In genomic region chr15:100422476-100422875, GRCm38 (mm10) we compare ENCODE assay signal across 9 mouse cellular contexts. TPM values are rescaled to one million over a fixed set of nuclear protein-coding genes. Genes with fewer than 3 reads are reported as not detected.
DNase-seq lines count a peak whose midpoint lies in the region; ATAC-seq and TF ChIP-seq lines count a peak whose summit lies in the region.
"Had no signal": no experiment of that assay in that cellular context is flagged by ENCODE, and none has a peak within 500 bp of the region (broad histone marks: within the 10 kb centered on the region; RNA-seq: fewer than 3 reads in every experiment).

No protein-coding gene starts in this region.

- peak overlapping the region; percentile 96 for H3K4me3 ChIP-seq in gastrocnemius, adult 2 months
- peak overlapping the region; percentile 90 for H3K4me3 ChIP-seq in hindbrain, embryonic 10.5 days
- peak overlapping the region; percentile 72 for H3K4me3 ChIP-seq in lung, postnatal 0 days (ENCODE audit: low read depth, low read length)

- no peak for TF ChIP-seq EP300 in lung, postnatal 0 days (IDR thresholded peaks at IDR 0.05)

- peak overlapping the region; percentile 95 for H3K4me2 ChIP-seq in lung, postnatal 0 days (replicated peaks; ENCODE audit: low read depth, low read length)

- peaks cover 51% of the 10 kb centered on the region for H3K4me1 ChIP-seq in hindbrain, embryonic 10.5 days (replicated peaks)
- H3K4me1 ChIP-seq in lung, postnatal 0 days (ENCODE audit: insufficient read depth, low read depth, low read length), result peaks cover 10% of the 10 kb centered on the region; the same call in 1 of the 2 replicates

- H3K27ac ChIP-seq in gastrocnemius, adult 2 months, result peak overlapping the region; percentile 93
- peak overlapping the region; percentile 92 for H3K27ac ChIP-seq in hindbrain, embryonic 10.5 days
- peak overlapping the region; percentile 62; the same call in 1 of the 2 replicates for H3K27ac ChIP-seq in lung, postnatal 0 days (ENCODE audit: low read length)

- TF ChIP-seq CTCF in gastrocnemius, adult 2 months (IDR thresholded peaks at IDR 0.05), result no peak
- no peak for TF ChIP-seq CTCF in lung, postnatal 0 days (IDR thresholded peaks at IDR 0.05)

- ATAC-seq in lung, postnatal 0 days, result peak; percentile 42
- no peak for ATAC-seq in inflammation-experienced regulatory T-cells, adult 6 months

- no peaks in the 10 kb centered on the region for H3K9me3 ChIP-seq in hindbrain, embryonic 10.5 days
- H3K9me3 ChIP-seq in lung, postnatal 0 days (ENCODE audit: low read length), result no peaks in the 10 kb centered on the region

- H3K9ac ChIP-seq in lung, postnatal 0 days (replicated peaks; ENCODE audit: low read depth), result peak overlapping the region; percentile 78

- peaks cover 32% of the 10 kb centered on the region for H3K27me3 ChIP-seq in hindbrain, embryonic 10.5 days (ENCODE audit: insufficient read depth, poor library complexity, severe bottlenecking)
- H3K27me3 ChIP-seq in lung, postnatal 0 days (replicated peaks; ENCODE audit: insufficient read depth, low read length), result no peaks in the 10 kb centered on the region

- intact Hi-C loops in gastrocnemius, adult 2 months (cut with DNase I), result loop anchor here (5.0 kb wide), 1 partner anchor 35 kb away; no protein-coding TSS in a partner anchor

- H3K36me3 ChIP-seq in hindbrain, embryonic 10.5 days, result no peaks in the 10 kb centered on the region
- no peaks in the 10 kb centered on the region for H3K36me3 ChIP-seq in lung, postnatal 0 days (ENCODE audit: insufficient read depth, low read length)

- DNase-seq in gastrocnemius, adult 2 months, result peak; percentile 68
- no peak for DNase-seq in gastrocnemius, postnatal 10 days
- DNase-seq in thymus, postnatal 0 days (ENCODE audit: low spot score), result peak; percentile 36
- DNase-seq in thymus, adult 18-20 months, result no peak
- no peak for DNase-seq in hindbrain, embryonic 10.5 days (ENCODE audit: low spot score)
- peak; percentile 19 for DNase-seq in lung, postnatal 0 days (ENCODE audit: low spot score)
- DNase-seq in urinary bladder, postnatal 36 days (ENCODE audit: low spot score in 2 of 2), result no peak

- under 1% methylated on average over 44 of the region's 44 CpGs for WGBS in hindbrain, embryonic 10.5 days
- under 1% methylated on average over 36 of the region's 44 CpGs for WGBS in lung, postnatal 0 days

RNA-seq across cellular contexts. Expression of gene Gm5475, which starts 0.5 kb away (rescaled TPM):
- total RNA-seq in gastrocnemius, adult 2 months (2021), result not detected
- under 1 TPM in 1 of 2 experiments, not detected in 1; 0.18 TPM for total RNA-seq in gastrocnemius, postnatal 10 days (2021)
- polyA plus RNA-seq in thymus, postnatal 0 days (2015; fragmentation: Nextera tagmentation; extraction: Ambion mirVana), result 0.16 and 0.18 TPM in 2 replicates
- polyA plus RNA-seq in hindbrain, embryonic 10.5 days (2016; fragmentation: Nextera tagmentation; extraction: Ambion mirVana), result not detected in 2 replicates
- 0.11 and 0.12 TPM in 2 replicates for polyA plus RNA-seq in lung, postnatal 0 days (2015; fragmentation: Nextera tagmentation; extraction: Ambion mirVana)
- under 1 TPM in 2 of 3 experiments, not detected in 1; 0.26 to 0.49 TPM for polyA plus RNA-seq in inflammation-experienced regulatory T-cells, adult 6 months (2017; shearing (Covaris generic))
- total RNA-seq: left cerebral cortex, postnatal 25 days had no signal

RNA-seq across cellular contexts. Expression of gene Slc11a2, which starts 2.4 kb away (rescaled TPM):
- 10 to 100 TPM; 38.4 to 52.0 TPM for total RNA-seq in gastrocnemius, adult 2 months (2021)
- total RNA-seq in gastrocnemius, postnatal 10 days (2021), result 10 to 100 TPM; 23.3 to 31.9 TPM
- 23.8 and 27.3 TPM in 2 replicates for polyA plus RNA-seq in thymus, postnatal 0 days (2015; fragmentation: Nextera tagmentation; extraction: Ambion mirVana)
- 25.1 and 26.2 TPM in 2 replicates for polyA plus RNA-seq in hindbrain, embryonic 10.5 days (2016; fragmentation: Nextera tagmentation; extraction: Ambion mirVana)
- 16.1 and 19.2 TPM in 2 replicates for polyA plus RNA-seq in lung, postnatal 0 days (2015; fragmentation: Nextera tagmentation; extraction: Ambion mirVana)
- polyA plus RNA-seq in inflammation-experienced regulatory T-cells, adult 6 months (2017; shearing (Covaris generic)), result 10 to 100 TPM; 20.5 to 30.5 (median 26.7) TPM

RNA-seq across cellular contexts. Expression of gene Letmd1, which starts 46.3 kb away (rescaled TPM):
- total RNA-seq in gastrocnemius, adult 2 months (2021), result 1 to 10 TPM; 8.8 to 10.0 TPM
- total RNA-seq in gastrocnemius, postnatal 10 days (2021), result 10 to 100 TPM; 11.1 to 15.7 TPM
- 25.2 and 26.3 TPM in 2 replicates for polyA plus RNA-seq in thymus, postnatal 0 days (2015; fragmentation: Nextera tagmentation; extraction: Ambion mirVana)
- polyA plus RNA-seq in hindbrain, embryonic 10.5 days (2016; fragmentation: Nextera tagmentation; extraction: Ambion mirVana), result 38.0 and 41.2 TPM in 2 replicates
- 13.0 and 13.2 TPM in 2 replicates for polyA plus RNA-seq in lung, postnatal 0 days (2015; fragmentation: Nextera tagmentation; extraction: Ambion mirVana)
- polyA plus RNA-seq in inflammation-experienced regulatory T-cells, adult 6 months (2017; shearing (Covaris generic)), result 10 to 100 TPM; 24.6 to 58.8 (median 54.5) TPM

RNA-seq across cellular contexts. Expression of gene Higd1c, which starts 58.1 kb away (rescaled TPM):
- not detected for total RNA-seq in gastrocnemius, adult 2 months (2021)
- total RNA-seq in gastrocnemius, postnatal 10 days (2021), result not detected
- polyA plus RNA-seq in thymus, postnatal 0 days (2015; fragmentation: Nextera tagmentation; extraction: Ambion mirVana), result not detected in 2 replicates
- polyA plus RNA-seq in hindbrain, embryonic 10.5 days (2016; fragmentation: Nextera tagmentation; extraction: Ambion mirVana), result 0.47 TPM in 1 of 2 replicates, not detected in the other
- polyA plus RNA-seq in lung, postnatal 0 days (2015; fragmentation: Nextera tagmentation; extraction: Ambion mirVana), result not detected in 2 replicates
- not detected for polyA plus RNA-seq in inflammation-experienced regulatory T-cells, adult 6 months (2017; shearing (Covaris generic))
- total RNA-seq: left cerebral cortex, postnatal 25 days had no signal

Comparison
In these comparisons a context has a peak if more than half of its experiments do, and no peak if none do; other contexts are left out.
1. DNase-seq: peak in gastrocnemius, adult 2 months (single experiment), thymus, postnatal 0 days (single experiment) and lung, postnatal 0 days (single experiment); none in gastrocnemius, postnatal 10 days (single experiment), thymus, adult 18-20 months (0 of 2), hindbrain, embryonic 10.5 days (single experiment) and urinary bladder, postnatal 36 days (0 of 2).
2. Peak in every context shown above with its lines, with median percentiles within 50 percentile points of each other: H3K27ac ChIP-seq and H3K4me3 ChIP-seq.